ENCODE assay signal across 9 mouse cellular contexts in genomic region chr11:32161500-32161899, GRCm38 (mm10). TPM values are rescaled to one million over a fixed set of nuclear protein-coding genes. Genes with fewer than 3 reads are reported as not detected.
DNase-seq lines count a peak whose midpoint lies in the region; ATAC-seq and TF ChIP-seq lines count a peak whose summit lies in the region.
"Had no signal": no experiment of that assay in that cellular context is flagged by ENCODE, and none has a peak within 500 bp of the region (broad histone marks: within the 10 kb centered on the region; RNA-seq: fewer than 3 reads in every experiment).

No protein-coding gene starts in this region.

- peak overlapping the region; percentile 65; the same call in 1 of the 2 replicates for H3K27ac ChIP-seq in hindbrain, embryonic 11.5 days (ENCODE audit: low read depth, low read length)
- peak overlapping the region; percentile 78 for H3K27ac ChIP-seq in limb, embryonic 10.5 days
- peak overlapping the region; percentile 84 for H3K27ac ChIP-seq in neural tube, embryonic 15.5 days (replicated peaks)
- H3K27ac ChIP-seq in gastrocnemius, adult 2 months, result no peak overlapping the region

- intact Hi-C loops in gastrocnemius, adult 2 months (cut with DNase I), result no loop called here

- peak; percentile 12; the same call in 1 of the 2 replicates for ATAC-seq in hindbrain, embryonic 11.5 days (ENCODE audit: low FRiP score)
- peak; percentile 81 for ATAC-seq in neural tube, embryonic 15.5 days (ENCODE audit: low FRiP score)

- TF ChIP-seq CTCF in gastrocnemius, adult 2 months (IDR thresholded peaks at IDR 0.05), result no peak

- peaks cover 7% of the 10 kb centered on the region for H3K4me1 ChIP-seq in hindbrain, embryonic 11.5 days (replicated peaks; ENCODE audit: control insufficient read depth, insufficient read depth, low read length)
- H3K4me1 ChIP-seq in limb, embryonic 10.5 days, result peaks cover 15% of the 10 kb centered on the region
- peaks cover 40% of the 10 kb centered on the region for H3K4me1 ChIP-seq in neural tube, embryonic 15.5 days

- H3K4me3 ChIP-seq in hindbrain, embryonic 11.5 days (ENCODE audit: low read depth, low read length), result peak overlapping the region; percentile 24; the same call in 1 of the 2 replicates
- H3K4me3 ChIP-seq in limb, embryonic 10.5 days, result peak overlapping the region; percentile 47
- peak overlapping the region; percentile 32 for H3K4me3 ChIP-seq in neural tube, embryonic 15.5 days (replicated peaks)
- H3K4me3 ChIP-seq in gastrocnemius, adult 2 months, result no peak overlapping the region

- WGBS in hindbrain, embryonic 11.5 days, result 10% methylated on average over 9 of the region's 9 CpGs
- 4% methylated on average over 9 of the region's 9 CpGs for WGBS in limb, embryonic 10.5 days
- WGBS in neural tube, embryonic 15.5 days, result 5% methylated on average over 9 of the region's 9 CpGs

- H3K36me3 ChIP-seq in hindbrain, embryonic 11.5 days (ENCODE audit: control insufficient read depth, insufficient read depth, low read length), result no peaks in the 10 kb centered on the region
- no peaks in the 10 kb centered on the region for H3K36me3 ChIP-seq in limb, embryonic 10.5 days
- H3K36me3 ChIP-seq in neural tube, embryonic 15.5 days, result no peaks in the 10 kb centered on the region

- peak overlapping the region; percentile 51 for H3K4me2 ChIP-seq in hindbrain, embryonic 11.5 days (replicated peaks; ENCODE audit: low read depth, low read length)
- peak overlapping the region; percentile 66 for H3K4me2 ChIP-seq in neural tube, embryonic 15.5 days

- H3K9me3 ChIP-seq in hindbrain, embryonic 11.5 days (ENCODE audit: control insufficient read depth, low read length), result no peaks in the 10 kb centered on the region
- no peaks in the 10 kb centered on the region for H3K9me3 ChIP-seq in limb, embryonic 10.5 days (replicated peaks)
- no peaks in the 10 kb centered on the region for H3K9me3 ChIP-seq in neural tube, embryonic 15.5 days (replicated peaks)

- H3K9ac ChIP-seq in hindbrain, embryonic 11.5 days (ENCODE audit: low read depth, low read length), result peak overlapping the region; percentile 58
- peak overlapping the region; percentile 55 for H3K9ac ChIP-seq in neural tube, embryonic 15.5 days (replicated peaks)

- peak; percentile 13 for DNase-seq in ovary, postnatal 36 days (ENCODE audit: low spot score)
- no peak for DNase-seq in ovary, adult 18-20 months (ENCODE audit: low spot score)
- DNase-seq in cerebellum, postnatal 14 days, result peak; percentile 66 to 71
- DNase-seq in hindbrain, embryonic 11.5 days (ENCODE audit: low spot score), result peak; percentile 56
- peak; percentile 49 for DNase-seq in limb, embryonic 10.5 days (ENCODE audit: low spot score)
- no peak for DNase-seq in layer of hippocampus, postnatal 14 days (ENCODE audit: low spot score in 2 of 2)
- DNase-seq in gastrocnemius, adult 2 months, result no peak

- no peaks in the 10 kb centered on the region for H3K27me3 ChIP-seq in hindbrain, embryonic 11.5 days (ENCODE audit: control insufficient read depth, insufficient read depth, low read length)
- peaks cover 32% of the 10 kb centered on the region for H3K27me3 ChIP-seq in limb, embryonic 10.5 days (ENCODE audit: low read depth, poor library complexity, severe bottlenecking)
- no peaks in the 10 kb centered on the region for H3K27me3 ChIP-seq in neural tube, embryonic 15.5 days (replicated peaks)

RNA-seq across cellular contexts. Expression of gene Il9r, which starts 38.6 kb away (rescaled TPM):
- not detected in 2 replicates for polyA plus RNA-seq in hindbrain, embryonic 11.5 days (2014; fragmentation: Nextera tagmentation; extraction: Ambion mirVana)
- not detected in 2 replicates for polyA plus RNA-seq in limb, embryonic 10.5 days (2016; fragmentation: Nextera tagmentation; extraction: Ambion mirVana)
- 1.5 TPM in 1 of 2 replicates, not detected in the other for polyA plus RNA-seq in neural tube, embryonic 15.5 days (2015; fragmentation: Nextera tagmentation; extraction: Ambion mirVana)
- not detected for total RNA-seq in layer of hippocampus, postnatal 14 days (2021)
- not detected for total RNA-seq in gastrocnemius, adult 2 months (2021)
- polyA plus RNA-seq: liver, embryonic 16.5 days had no signal

RNA-seq across cellular contexts. Expression of gene Snrnp25, which starts 43.7 kb away (rescaled TPM):
- 82.5 and 84.2 TPM in 2 replicates for polyA plus RNA-seq in hindbrain, embryonic 11.5 days (2014; fragmentation: Nextera tagmentation; extraction: Ambion mirVana)
- polyA plus RNA-seq in limb, embryonic 10.5 days (2016; fragmentation: Nextera tagmentation; extraction: Ambion mirVana), result 115 and 121 TPM in 2 replicates
- 45.6 and 54.3 TPM in 2 replicates for polyA plus RNA-seq in neural tube, embryonic 15.5 days (2015; fragmentation: Nextera tagmentation; extraction: Ambion mirVana)
- total RNA-seq in layer of hippocampus, postnatal 14 days (2021), result 10 to 100 TPM; 28.3 to 29.3 TPM
- 1 to 10 TPM; 9.5 to 9.7 TPM for total RNA-seq in gastrocnemius, adult 2 months (2021)

Comparison
In these comparisons a context has a peak if more than half of its experiments do, and no peak if none do; other contexts are left out.
1. DNase-seq: peak in ovary, postnatal 36 days (single experiment), cerebellum, postnatal 14 days (2 of 2), hindbrain, embryonic 11.5 days (single experiment) and limb, embryonic 10.5 days (single experiment); none in ovary, adult 18-20 months (single experiment), layer of hippocampus, postnatal 14 days (0 of 2) and gastrocnemius, adult 2 months (single experiment).